Mouse (Mus musculus) urinary bladder, postnatal 4 days (tissue): ENCODE measurements around the gene Arhgef7.

Experiments
- DNase-seq, 2 experiments: peaks; one replicate each; pipeline ENCODE4 v3.0.0; 2021 to 2022; ENCODE audit warnings: low spot score in 2 of 2

Gene Arhgef7

GRCm38 (mm10) chr8:11762821-11763220 is 35.3 kb downstream of the Arhgef7 start:
- DNase-seq = no peak

GRCm38 (mm10) chr8:11767213-11767840 is 39.8 kb downstream of the Arhgef7 start:
- no peak for DNase-seq

- DNase-seq = no peak
These were observed 42.5 kb downstream of the Arhgef7 start for GRCm38 (mm10) chr8:11770001-11770400.

- DNase-seq = no peak
These were observed 43.1 kb downstream of the Arhgef7 start for GRCm38 (mm10) chr8:11770521-11771080.

- DNase-seq = no peak
These were observed 44.1 kb downstream of the Arhgef7 start for GRCm38 (mm10) chr8:11771608-11772007.

GRCm38 (mm10) chr8:11774195-11775076 is 46.9 kb downstream of the Arhgef7 start:
- peak; percentile 53 to 68 for DNase-seq

GRCm38 (mm10) chr8:11775889-11776288 is 48.4 kb downstream of the Arhgef7 start:
- no peak for DNase-seq

GRCm38 (mm10) chr8:11776451-11777180 is 49.1 kb downstream of the Arhgef7 start:
- no peak for DNase-seq

- DNase-seq = no peak
These were observed 49.7 kb downstream of the Arhgef7 start for GRCm38 (mm10) chr8:11777201-11777600.

- no peak for DNase-seq
These were observed 51.3 kb downstream of the Arhgef7 start for GRCm38 (mm10) chr8:11778646-11779433.

GRCm38 (mm10) chr8:11779844-11780634 is 52.5 kb downstream of the Arhgef7 start:
- DNase-seq = no peak

GRCm38 (mm10) chr8:11780641-11781040 is 53.1 kb downstream of the Arhgef7 start:
- no peak for DNase-seq

- no peak for DNase-seq
These were observed 55.1 kb downstream of the Arhgef7 start for GRCm38 (mm10) chr8:11782607-11783006.

GRCm38 (mm10) chr8:11783861-11784594 is 56.5 kb downstream of the Arhgef7 start:
- DNase-seq = no peak

- no peak for DNase-seq
These were observed 57.6 kb downstream of the Arhgef7 start for GRCm38 (mm10) chr8:11785121-11785520.

- DNase-seq = no peak
These were observed 58.1 kb downstream of the Arhgef7 start for GRCm38 (mm10) chr8:11785539-11786046.

- no peak for DNase-seq
These were observed 60.7 kb downstream of the Arhgef7 start for GRCm38 (mm10) chr8:11788252-11788651.

GRCm38 (mm10) chr8:11789168-11789567 is 61.6 kb downstream of the Arhgef7 start:
- DNase-seq = no peak

GRCm38 (mm10) chr8:11794956-11795355 is 67.4 kb downstream of the Arhgef7 start:
- DNase-seq = no peak
